Mouse (Mus musculus) kidney, postnatal 0 days (tissue): Measurements from ENCODE around the gene Gm20431. TPM values are rescaled to one million over a fixed set of nuclear protein-coding genes. Genes with fewer than 3 reads are reported as not detected.

Source experiments
- ATAC-seq: fragments of 200-750 bp; cut with Nextera tagmentation; replicated peaks from 2 replicates; pipeline ENCODE4 v1.8.0; 2017; ENCODE audit warnings: low read depth, moderate number of reproducible peaks, moderate TSS enrichment, moderate library complexity; ENCODE audit not compliant: low FRiP score
- DNase-seq: peaks from one replicate; pipeline ENCODE4 v3.0.0-alpha.2; 2016; ENCODE audit warnings: low spot score
- H3K27ac ChIP-seq: fragments of 300-500 bp; sonication (generic); 2 replicates; pipeline ENCODE4 v1.5.1; 2014; ENCODE audit warnings: mild to moderate bottlenecking
- H3K27me3 ChIP-seq: fragments of 300-500 bp; sonication (generic); 2 replicates; pipeline ENCODE4 v1.6.1; 2014; ENCODE audit warnings: low read length, mixed read lengths; ENCODE audit not compliant: insufficient read depth
- H3K36me3 ChIP-seq: fragments of 300-500 bp; sonication (generic); 2 replicates; pipeline ENCODE4 v1.6.1; 2014; ENCODE audit warnings: low read length, mixed read lengths; ENCODE audit not compliant: insufficient read depth
- H3K4me1 ChIP-seq: fragments of 300-500 bp; sonication (generic); replicated peaks from 2 replicates; pipeline ENCODE4 v1.6.1; 2014; ENCODE audit warnings: antibody characterized with exemption, low read length, mixed read lengths; ENCODE audit not compliant: insufficient read depth
- H3K4me2 ChIP-seq: fragments of 300-500 bp; sonication (generic); 2 replicates; pipeline ENCODE4 v1.6.1; 2014; ENCODE audit warnings: mild to moderate bottlenecking, low read length, moderate library complexity, mixed read lengths
- H3K4me3 ChIP-seq: fragments of 300-500 bp; sonication (generic); replicated peaks from 2 replicates; pipeline ENCODE4 v1.5.1; 2014; ENCODE audit warnings: low read depth, low read length
- H3K9ac ChIP-seq: fragments of 300-500 bp; sonication (generic); 2 replicates; pipeline ENCODE4 v1.6.1; 2014; ENCODE audit warnings: low read depth, low read length
- H3K9me3 ChIP-seq: fragments of 300-500 bp; sonication (generic); replicated peaks from 2 replicates; pipeline ENCODE4 v1.6.1; 2016; ENCODE audit warnings: low read length, inconsistent platforms, mixed read lengths
- CTCF ChIP-seq: IDR thresholded peaks from 2 replicates; pipeline ENCODE4 v1.5.1; 2016; ENCODE audit warnings: antibody characterized with exemption, low read depth, mild to moderate bottlenecking, moderate library complexity
- WGBS: fragments of 180-500 bp; shearing (Covaris S2); extraction: QIAGEN DNeasy Blood & Tissue Kit; methylation state at CpG from one replicate; pipeline ENCODE4 v1.1.7; 2014; 5-methylcytosine and 5-hydroxymethylcytosine counted together
- polyA plus RNA-seq: library from polyadenylated mRNA; unstranded; fragments of >200 nt; fragmentation: Nextera tagmentation; extraction: Ambion mirVana; gene quantifications from 2 replicates; pipeline ENCODE4 v1.2.1, GENCODE M21; 2015

Gene Gm20431
- polyA plus RNA-seq, 1 experiment from 2014 or later = 11.2 TPM

GRCm38 (mm10) chr2:167687250-167687586, 25.9 kb upstream of the Gm20431 start:
- Histone ChIP-seq H3K27ac (no peak overlapping the region), H3K9ac (no peak overlapping the region), H3K4me3 (no peak overlapping the region), H3K36me3 (no peaks in the 10 kb centered on the region), H3K4me2 (no peak overlapping the region), H3K4me1 (0 out of 2 replicates have a peak, but pooled peaks cover 3% of the 10 kb centered on the region), H3K9me3 (no peaks in the 10 kb centered on the region), H3K27me3 (no peaks in the 10 kb centered on the region)
- ATAC-seq (no peak), DNase-seq (no peak)
- 91% methylated on average over 4 of the region's 4 CpGs for WGBS
- TF ChIP-seq CTCF = no peak

DNA sequence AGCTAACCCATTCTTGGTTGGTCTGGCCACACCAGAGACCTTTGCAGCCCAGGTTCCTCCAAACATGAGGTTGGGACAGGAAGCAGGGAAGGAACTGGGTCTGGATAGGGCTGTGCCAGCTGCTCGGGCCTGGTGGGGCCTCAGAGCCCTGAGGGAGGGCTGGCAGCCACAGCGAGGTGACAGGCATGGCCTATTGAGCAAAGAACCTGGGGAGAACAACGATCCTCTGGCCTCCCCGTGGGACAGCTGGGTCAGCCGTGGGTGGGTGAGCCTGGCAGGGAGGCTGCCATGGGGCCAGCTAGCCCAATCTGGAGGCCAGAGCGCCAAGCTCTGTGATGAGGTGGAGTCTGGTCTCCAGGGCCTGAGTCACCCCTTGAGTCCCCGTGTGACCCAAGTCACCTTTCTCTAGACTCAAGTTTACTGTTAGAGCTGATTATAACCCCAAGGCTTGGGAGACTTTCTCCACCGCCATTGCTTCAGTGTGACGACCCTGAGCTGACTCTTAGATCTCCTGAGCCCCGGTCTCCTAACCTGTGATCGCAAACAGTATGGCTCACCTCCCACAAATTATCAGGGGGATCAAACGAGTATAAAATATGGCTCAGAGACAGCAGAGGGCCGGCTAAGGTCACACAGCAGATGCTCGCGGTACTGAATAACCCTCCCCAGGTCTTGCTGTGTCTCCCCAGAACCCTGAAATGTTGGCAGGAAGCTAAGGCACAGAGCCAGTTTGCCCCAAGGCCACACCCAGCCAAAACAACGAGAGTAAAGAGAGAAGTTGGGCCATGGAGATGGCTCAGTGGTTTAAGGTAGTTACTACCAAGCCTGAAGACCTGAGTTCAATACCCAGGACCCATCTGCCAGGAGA, 25.3 kb upstream of the Gm20431 start:
- H3K9ac ChIP-seq = no peak overlapping the region
- H3K4me1 ChIP-seq = 0 out of 2 replicates have a peak, but pooled peaks cover 3% of the 10 kb centered on the region
- no peaks in the 10 kb centered on the region for H3K27me3 ChIP-seq
- ATAC-seq (no peak), DNase-seq (no peak)
- no peaks in the 10 kb centered on the region for H3K36me3 ChIP-seq
- TF ChIP-seq CTCF = no peak
- no peak overlapping the region for H3K4me2 ChIP-seq
- WGBS = 64% methylated on average over 16 of the region's 16 CpGs
- no peak overlapping the region for H3K4me3 ChIP-seq
- no peak overlapping the region for H3K27ac ChIP-seq
- H3K9me3 ChIP-seq = no peaks in the 10 kb centered on the region

DNA sequence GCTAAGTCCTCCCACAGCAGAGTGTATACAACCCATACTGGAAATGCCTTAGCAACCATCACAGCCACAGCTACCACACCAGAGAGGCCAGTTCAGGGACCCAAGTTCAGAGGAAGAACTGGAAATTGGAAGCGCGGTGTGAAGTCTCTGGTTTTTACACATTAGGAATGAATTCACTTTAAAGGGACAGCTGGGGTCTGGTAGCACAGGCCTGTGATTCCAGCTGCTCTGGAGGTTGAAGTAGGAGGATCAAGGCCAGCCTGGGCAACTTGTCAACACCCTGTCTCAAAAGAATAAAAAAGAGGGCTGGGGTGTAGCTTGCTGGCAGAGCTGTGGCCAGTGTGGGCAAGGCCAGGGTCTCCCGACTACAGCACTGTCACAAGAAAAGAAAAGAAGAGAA, 24.6 kb upstream of the Gm20431 start:
- DNase-seq (no peak), ATAC-seq (no peak)
- H3K4me2 ChIP-seq = no peak overlapping the region
- H3K9ac ChIP-seq = no peak overlapping the region
- WGBS = 82% methylated on average over 3 of the region's 3 CpGs
- TF ChIP-seq CTCF = no peak
- H3K9me3 ChIP-seq = no peaks in the 10 kb centered on the region
- 0 out of 2 replicates have a peak, but pooled peaks cover 3% of the 10 kb centered on the region for H3K4me1 ChIP-seq
- no peak overlapping the region for H3K27ac ChIP-seq
- H3K36me3 ChIP-seq = no peaks in the 10 kb centered on the region
- no peaks in the 10 kb centered on the region for H3K27me3 ChIP-seq
- H3K4me3 ChIP-seq = no peak overlapping the region

DNA sequence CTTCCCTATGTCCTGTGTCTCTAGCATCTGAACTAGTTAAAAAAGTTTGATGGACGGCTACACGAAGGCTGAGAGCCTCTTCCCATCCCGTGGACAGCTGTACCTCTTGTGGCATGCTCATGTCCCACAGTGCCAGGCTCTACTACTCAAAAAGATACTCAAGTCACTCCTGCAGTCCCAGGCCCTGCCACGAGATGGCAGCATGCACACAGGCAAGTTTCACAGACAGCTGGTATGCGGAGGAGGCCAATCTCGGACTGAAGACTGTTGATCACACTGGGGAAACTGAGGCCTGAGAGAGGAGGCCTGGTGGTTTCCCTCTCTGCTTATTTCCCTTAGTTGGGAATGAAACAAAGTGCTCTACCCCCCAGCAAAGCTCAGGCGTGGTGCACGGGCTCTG, 23.8 kb upstream of the Gm20431 start:
- ATAC-seq = no peak

DNA sequence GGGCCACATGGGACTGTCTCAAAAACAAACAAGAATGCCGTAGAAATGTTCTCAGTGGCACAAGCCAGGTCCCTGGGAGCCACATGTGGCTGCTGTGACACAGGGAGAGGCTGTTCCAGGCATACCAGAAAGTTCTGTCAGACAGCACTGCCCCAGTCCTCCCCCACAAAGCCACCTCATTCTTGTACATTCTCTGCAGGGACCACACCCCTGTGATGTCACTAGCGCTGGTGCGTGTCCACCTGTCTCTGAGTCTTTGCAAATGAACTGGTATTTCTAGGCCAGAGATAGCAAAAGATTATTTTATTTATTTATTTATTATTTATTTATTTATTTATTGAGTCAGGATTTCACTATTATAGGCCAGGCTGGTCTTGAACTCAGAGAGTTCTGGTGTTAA, 22.4 kb upstream of the Gm20431 start:
- DNase-seq (no peak), ATAC-seq (no peak; the same call in 1 of the 2 replicates)
- TF ChIP-seq CTCF = no peak
- H3K9ac ChIP-seq = no peak overlapping the region
- no peaks in the 10 kb centered on the region for H3K9me3 ChIP-seq
- no peak overlapping the region for H3K4me2 ChIP-seq
- H3K36me3 ChIP-seq = no peaks in the 10 kb centered on the region
- 77% methylated on average over 3 of the region's 3 CpGs for WGBS
- no peaks in the 10 kb centered on the region for H3K4me1 ChIP-seq
- no peak overlapping the region for H3K27ac ChIP-seq
- H3K27me3 ChIP-seq = no peaks in the 10 kb centered on the region
- H3K4me3 ChIP-seq = no peak overlapping the region

More for the DNA sequence above, 23.8 kb upstream of the Gm20431 start:
- 6% methylated on average over 8 of the region's 8 CpGs for WGBS
- Histone ChIP-seq H3K4me3 (no peak overlapping the region), H3K27ac (no peak overlapping the region), H3K36me3 (no peaks in the 10 kb centered on the region), H3K4me1 (no peaks in the 10 kb centered on the region), H3K9ac (no peak overlapping the region), H3K27me3 (no peaks in the 10 kb centered on the region), H3K9me3 (no peaks in the 10 kb centered on the region), H3K4me2 (no peak overlapping the region)
- peak; percentile 100 for TF ChIP-seq CTCF
- peak; percentile 89 for DNase-seq

DNA sequence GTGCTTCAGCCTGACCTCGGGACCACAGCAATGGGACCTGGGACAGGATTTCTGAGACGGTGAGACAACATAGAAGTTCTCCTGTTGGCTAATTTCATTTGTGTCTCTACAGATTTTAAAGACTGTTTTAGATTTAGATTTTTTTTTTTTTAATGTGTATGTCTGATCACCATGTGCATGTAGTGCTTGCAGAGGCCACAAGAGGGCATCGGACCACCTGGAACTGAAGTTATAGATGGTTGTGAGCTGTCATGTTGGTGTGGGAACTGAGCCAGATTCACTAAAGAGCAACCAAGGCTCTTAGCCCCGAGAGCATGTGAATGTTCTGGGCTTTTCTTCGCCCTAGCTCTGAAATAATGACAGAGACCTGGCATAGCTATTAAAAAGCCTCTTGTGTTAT, 19.4 kb upstream of the Gm20431 start:
- DNase-seq = peak; percentile 61

More for the DNA sequence above, 19.4 kb upstream of the Gm20431 start:
- Histone ChIP-seq H3K27me3 (no peaks in the 10 kb centered on the region), H3K9ac (no peak overlapping the region), H3K9me3 (no peaks in the 10 kb centered on the region), H3K4me1 (no peaks in the 10 kb centered on the region), H3K4me3 (no peak overlapping the region), H3K4me2 (no peak overlapping the region), H3K36me3 (no peaks in the 10 kb centered on the region), H3K27ac (no peak overlapping the region)
- WGBS = 48% methylated on average over 5 of the region's 5 CpGs
- no peak for ATAC-seq
- TF ChIP-seq CTCF = peak; percentile 71
